Mouse (Mus musculus) adrenal gland, postnatal 25 days (tissue): ENCODE results near the gene Arrdc3. TPM values are rescaled to one million over a fixed set of nuclear protein-coding genes. Genes with fewer than 3 reads are reported as not detected.
"Not testable (repeated sequence)": the region's sequence is repeated elsewhere in the genome, so short reads cannot be mapped to it uniquely, and the experiment has no call there.

Experiments used
- DNase-seq: peaks from one replicate; pipeline ENCODE4 v3.0.0; 2021; ENCODE audit warnings: mixed read lengths
- long read RNA-seq: library from polyadenylated mRNA; stranded (forward); transcript quantifications from one replicate; pipeline ENCODE4 v2.0.0, GENCODE M21; 2021
- total RNA-seq: library from RNA; stranded (reverse); gene quantifications from 2 replicates; pipeline ENCODE4 v1.2.3, GENCODE M21; 2021

Gene Arrdc3
- 152 and 185 TPM in 2 replicates for total RNA-seq
- long read RNA-seq, full-length matches to known transcripts: 119 of 153 reads
- long read RNA-seq, partial matches to known transcripts: 13 of 153 reads
- long read RNA-seq, other reads (novel, unspliced or antisense): 21 of 153 reads

GRCm38 (mm10) chr13:80883190-80883589, at the start of gene Arrdc3:
TSS of gene Arrdc3 (plus strand) at chr13:80883384.
- peak; percentile 97 for DNase-seq

DNA sequence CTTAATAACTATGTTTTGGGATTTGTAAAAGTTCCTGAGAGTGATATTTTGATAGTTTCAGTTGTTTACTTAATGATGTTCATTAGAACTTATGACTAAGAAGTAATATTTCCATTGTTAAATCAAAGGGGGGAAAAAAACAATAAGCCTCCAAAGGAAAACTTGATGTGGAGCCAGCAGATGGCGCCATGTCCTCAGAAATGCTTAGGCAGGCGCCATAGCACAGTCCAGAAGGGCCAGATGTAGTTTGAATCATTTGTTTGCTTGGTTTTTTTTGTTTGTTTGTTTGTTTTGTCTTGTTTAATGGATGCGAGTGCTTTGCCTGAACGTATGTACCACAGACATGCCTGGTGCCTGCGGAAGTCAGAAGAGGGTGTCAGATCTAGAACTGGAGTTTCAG, 21.0 kb upstream of the Arrdc3 start:
- peak; percentile 83 for DNase-seq

- DNase-seq: no peak
These were observed 19.0 kb upstream of the Arrdc3 start for GRCm38 (mm10) chr13:80864195-80864594.

- DNase-seq: no peak
These were observed 8.1 kb upstream of the Arrdc3 start for GRCm38 (mm10) chr13:80875126-80875525.

- no peak for DNase-seq
These were observed 2.4 kb upstream of the Arrdc3 start for GRCm38 (mm10) chr13:80880756-80881155.

DNA sequence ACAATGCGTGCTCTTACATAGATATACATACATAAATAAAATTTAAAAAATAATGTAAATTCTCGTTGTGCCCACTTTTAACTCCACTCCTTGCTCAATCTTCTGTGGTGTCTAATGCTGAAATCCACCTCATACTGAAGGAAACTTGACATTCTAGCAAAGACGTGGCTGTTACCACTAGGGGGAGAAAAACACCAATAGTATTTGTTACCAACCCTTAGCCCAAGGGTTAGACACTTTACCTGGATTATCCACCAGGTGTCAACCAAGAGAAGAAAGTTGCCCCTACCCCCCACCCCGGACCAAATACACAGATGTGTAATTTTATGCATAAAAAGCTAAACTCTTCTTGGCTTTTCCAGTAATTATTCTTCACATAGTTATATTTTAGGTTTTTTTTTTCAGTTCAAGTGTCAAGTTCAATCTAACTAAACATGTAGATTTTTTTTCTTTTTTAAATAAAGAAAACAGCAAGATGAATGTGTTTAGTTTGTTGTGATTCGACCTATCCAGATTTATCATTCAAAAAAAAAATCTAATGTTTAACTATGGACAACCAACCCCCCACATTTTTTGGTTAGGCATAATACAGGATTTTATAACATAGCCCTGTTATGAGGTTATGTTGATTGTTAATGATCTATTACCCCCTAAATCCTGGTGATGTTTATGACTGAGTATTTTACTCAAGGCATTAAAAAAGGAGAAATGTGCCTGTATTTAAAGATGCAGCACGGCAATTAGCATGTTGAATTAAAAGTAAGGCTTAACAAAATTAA, 1.3 kb upstream of the Arrdc3 start:
- no peak for DNase-seq

DNA sequence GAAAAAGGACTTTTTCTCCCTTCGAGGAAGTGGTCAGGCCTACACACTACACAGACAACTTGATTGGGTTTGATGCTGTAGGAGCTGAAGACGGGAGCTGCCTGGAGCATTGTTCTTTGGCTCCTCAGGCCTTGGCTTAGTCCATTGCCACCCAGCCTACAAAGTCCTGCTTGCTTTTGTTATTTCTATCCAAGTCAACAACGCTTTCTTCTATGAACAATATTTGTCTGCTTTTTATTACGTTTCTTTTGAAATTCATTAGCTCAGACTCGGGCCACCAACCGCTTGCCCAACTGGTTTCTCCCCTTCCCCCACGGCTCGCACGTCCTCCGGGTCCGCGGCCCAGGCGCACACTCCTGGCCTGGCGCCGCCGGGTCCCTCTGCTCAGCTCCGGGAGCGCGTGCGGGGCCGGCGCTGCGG, 458 bp upstream of the Arrdc3 start:
- DNase-seq: no peak

DNA sequence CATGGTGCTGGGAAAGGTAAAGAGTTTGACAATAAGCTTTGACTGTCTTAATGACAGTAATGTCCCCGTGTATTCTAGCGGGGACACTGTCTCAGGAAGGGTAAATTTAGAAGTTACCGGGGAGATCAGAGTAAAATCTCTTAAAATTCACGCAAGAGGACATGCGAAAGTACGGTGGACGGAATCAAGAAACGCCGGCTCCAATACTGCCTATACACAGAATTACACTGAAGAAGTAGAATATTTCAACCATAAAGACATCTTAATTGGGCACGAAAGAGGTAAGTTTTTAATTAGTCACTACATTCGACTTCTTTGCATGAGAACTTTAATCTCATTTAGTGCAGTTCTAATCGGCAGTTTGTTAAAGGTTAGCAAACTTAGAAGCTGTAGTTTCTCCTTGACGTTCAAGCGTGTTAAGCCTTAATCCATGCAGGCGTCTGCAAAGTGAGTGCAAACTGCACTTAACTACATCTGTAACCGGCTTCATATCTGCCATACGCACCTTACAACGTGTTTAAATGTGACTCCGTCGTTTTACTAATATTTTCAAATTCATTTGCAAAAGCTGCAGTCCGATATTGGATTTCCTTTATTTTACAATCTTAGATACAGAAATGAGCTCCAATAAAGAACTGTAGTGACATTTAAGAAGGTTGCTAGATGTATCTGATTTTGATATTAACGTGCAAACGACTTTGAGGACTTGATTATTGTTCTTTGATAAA, 629 bp downstream of the Arrdc3 start:
- DNase-seq: no peak

- peak; percentile 50 for DNase-seq
These were observed 1.3 kb downstream of the Arrdc3 start for GRCm38 (mm10) chr13:80884377-80884983.

DNA sequence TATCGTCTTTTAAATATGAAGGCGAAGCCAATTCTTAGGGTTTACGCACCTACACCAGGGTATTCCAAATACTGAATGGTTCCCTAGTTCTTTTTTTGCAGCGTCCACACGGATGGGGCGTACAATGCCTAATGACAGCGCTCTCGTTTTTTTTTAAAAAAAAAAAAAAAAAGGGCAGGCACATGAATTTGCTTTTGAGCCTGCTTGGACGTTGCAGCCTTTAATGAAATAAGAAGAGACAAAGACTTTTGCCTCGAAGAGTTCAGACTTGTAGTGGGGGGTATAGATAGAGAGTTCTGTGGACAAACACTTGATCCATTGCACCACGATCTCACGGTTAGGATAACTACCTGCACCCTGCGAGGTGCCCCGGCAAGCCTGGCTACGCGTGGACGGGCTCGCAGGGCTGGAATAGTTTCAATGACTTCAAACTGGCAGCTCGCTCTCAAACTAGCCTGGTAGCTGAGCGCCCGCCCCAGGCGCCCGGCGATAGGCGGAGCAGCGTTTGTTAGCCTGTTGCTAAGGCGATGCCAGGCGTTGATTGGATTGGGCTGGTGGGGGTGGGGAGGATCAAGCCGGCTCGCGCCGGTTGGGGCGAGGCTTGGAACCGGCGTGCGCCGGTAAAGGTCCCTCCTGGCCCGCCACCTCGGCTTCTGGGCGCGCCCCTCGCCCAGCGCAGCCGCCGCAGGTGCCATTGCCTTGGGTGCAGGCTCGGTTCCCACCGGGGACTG, 2.1 kb downstream of the Arrdc3 start:
- peak; percentile 94 for DNase-seq

- peak; percentile 91 for DNase-seq
These were observed 2.9 kb downstream of the Arrdc3 start for GRCm38 (mm10) chr13:80885834-80886663.

GRCm38 (mm10) chr13:80886664-80887210, 3.6 kb downstream of the Arrdc3 start:
- DNase-seq: no peak

DNA sequence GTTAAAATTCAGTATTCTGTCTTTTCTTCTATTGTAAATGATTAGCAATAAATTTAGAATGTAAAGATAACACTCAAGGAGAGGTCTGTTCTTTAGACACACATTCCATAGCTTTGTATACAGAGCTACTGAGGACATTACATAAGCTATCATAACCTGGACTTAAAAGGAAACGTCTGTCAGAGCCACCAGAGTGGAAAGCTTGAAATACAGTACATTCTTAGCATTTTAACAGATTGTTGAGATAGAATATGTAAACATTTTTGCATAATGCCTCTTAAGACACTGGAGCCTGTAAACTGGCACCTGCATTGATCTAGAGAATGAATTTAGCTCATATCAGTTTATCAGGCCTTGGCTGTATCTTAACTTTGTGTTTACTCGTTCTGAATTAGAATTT, 4.7 kb downstream of the Arrdc3 start:
- DNase-seq: no peak

DNA sequence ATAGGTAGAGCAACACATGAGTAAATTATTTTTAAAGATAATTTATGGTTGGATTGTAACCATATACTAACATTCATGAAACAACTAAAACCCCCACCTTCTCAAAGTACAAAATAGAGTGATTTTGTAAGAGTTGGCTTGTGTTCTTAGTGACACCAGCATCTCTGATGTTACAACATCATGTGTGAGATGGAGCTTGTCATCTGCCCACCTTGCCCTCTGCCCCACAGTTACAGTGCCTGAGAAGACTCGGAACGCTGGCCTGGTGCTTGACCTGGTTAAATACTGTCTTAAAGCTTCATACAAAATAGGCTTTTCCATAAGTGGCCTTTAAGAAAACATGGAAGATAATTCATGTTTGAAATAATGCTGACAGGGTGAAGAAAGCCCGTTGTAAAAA, 11.7 kb downstream of the Arrdc3 start:
- not testable (repeated sequence) for DNase-seq

GRCm38 (mm10) chr13:80897411-80897810, 14.2 kb downstream of the Arrdc3 start:
- DNase-seq: no peak

- DNase-seq: no peak
These were observed 14.9 kb downstream of the Arrdc3 start for GRCm38 (mm10) chr13:80898095-80898494.

- DNase-seq: no peak
These were observed 16.3 kb downstream of the Arrdc3 start for GRCm38 (mm10) chr13:80899435-80900029.

DNA sequence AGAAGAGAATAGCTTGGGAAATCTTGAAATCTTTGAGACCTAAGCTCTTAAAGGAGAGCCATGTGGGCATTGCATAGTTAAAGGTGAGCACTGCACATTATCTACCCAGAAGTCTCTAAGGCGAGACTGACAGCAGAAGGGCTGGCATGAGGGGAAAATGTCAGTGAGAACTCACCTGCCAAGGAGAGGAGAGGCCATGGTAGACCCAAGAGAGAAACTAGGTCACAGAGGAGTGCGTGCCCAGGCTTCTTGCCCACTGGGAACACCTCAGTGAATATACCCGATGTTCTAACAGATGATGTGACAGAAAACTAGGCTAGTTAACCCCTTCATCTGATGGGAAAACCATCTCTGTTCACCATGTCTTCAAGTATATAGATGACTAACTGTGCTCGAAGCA, 18.2 kb downstream of the Arrdc3 start:
- no peak for DNase-seq

- DNase-seq: no peak
These were observed 19.6 kb downstream of the Arrdc3 start for GRCm38 (mm10) chr13:80902796-80903195.

- DNase-seq: no peak
These were observed 30.2 kb downstream of the Arrdc3 start for GRCm38 (mm10) chr13:80913361-80913760.

DNA sequence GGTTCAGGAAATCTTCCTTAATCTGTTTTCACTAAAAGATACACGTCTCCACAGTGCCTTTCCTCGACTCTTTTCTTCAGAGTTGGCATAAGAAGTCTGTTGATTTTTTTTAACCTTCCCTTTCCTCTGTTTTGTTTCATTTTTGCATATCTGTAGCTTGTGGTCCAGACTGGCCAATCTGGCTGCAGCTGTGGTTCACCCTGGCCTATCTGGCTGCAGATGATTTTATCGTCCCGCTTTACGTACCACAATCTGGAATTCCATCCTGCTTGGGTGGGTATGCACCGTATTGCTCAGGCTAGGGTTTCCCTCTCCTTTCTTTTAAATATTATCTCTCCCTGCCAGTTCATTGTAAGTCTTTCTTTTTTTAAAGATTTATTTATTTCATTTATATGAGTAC, 37.8 kb downstream of the Arrdc3 start:
- DNase-seq: no peak
